Mouse (Mus musculus) leukemia stem cell, adult 10-12 weeks (primary cell): ENCODE measurements around the gene Pwp2. TPM values are rescaled to one million over a fixed set of nuclear protein-coding genes. Genes with fewer than 3 reads are reported as not detected.

Experiments
- polyA plus RNA-seq: library from polyadenylated mRNA; stranded (reverse); fragments of >175 nt; gene quantifications from 2 replicates; pipeline ENCODE4 v1.2.3, GENCODE M21; 2012; ENCODE audit warnings: low replicate concordance

The Pwp2 gene
- polyA plus RNA-seq: 7.0 and 12.9 TPM in 2 replicates

DNA sequence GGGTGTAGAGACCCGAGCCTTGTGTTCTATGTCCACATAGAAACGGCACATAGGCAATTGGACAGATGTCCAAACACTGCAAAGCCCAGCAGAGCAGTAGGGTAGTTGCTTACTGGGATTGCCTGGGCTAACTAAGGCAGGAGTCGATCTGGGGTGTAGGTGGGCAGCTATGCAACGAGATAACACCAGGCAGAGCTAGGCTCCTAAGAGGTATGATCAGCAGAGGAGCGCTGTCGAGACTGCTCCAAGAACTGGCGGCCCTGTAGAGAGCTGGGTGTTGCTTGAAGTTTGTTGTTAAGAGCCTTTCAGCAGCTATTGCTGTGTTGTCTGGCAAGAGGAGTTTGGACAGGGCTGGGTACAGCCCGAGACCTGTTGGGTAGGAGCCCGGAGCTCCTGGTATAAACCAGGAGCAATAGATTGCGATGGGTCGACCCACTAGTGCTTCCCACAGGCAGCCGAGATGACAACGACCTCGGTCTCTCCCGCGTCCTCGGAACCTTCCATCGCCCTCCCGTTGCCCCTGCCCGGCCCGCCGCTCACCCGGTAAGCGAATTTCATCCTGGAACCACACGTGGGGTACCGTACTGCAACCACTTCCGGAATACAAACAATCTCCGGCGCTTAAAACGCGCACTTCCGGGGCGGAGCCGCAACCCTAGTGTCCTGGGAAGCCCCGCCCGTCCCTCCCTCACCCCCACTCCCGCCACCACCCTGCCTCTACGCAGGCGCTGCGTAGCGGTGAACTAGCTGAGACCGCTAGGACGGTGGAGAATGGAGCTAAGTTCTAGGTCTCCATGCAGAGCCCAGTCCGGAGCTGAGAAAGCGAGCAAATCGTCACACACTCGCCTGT, at the start of gene Pwp2:
Gene Pwp2 (minus strand): TSS at position 619 of the 850 bp plus-strand sequence.

DNA sequence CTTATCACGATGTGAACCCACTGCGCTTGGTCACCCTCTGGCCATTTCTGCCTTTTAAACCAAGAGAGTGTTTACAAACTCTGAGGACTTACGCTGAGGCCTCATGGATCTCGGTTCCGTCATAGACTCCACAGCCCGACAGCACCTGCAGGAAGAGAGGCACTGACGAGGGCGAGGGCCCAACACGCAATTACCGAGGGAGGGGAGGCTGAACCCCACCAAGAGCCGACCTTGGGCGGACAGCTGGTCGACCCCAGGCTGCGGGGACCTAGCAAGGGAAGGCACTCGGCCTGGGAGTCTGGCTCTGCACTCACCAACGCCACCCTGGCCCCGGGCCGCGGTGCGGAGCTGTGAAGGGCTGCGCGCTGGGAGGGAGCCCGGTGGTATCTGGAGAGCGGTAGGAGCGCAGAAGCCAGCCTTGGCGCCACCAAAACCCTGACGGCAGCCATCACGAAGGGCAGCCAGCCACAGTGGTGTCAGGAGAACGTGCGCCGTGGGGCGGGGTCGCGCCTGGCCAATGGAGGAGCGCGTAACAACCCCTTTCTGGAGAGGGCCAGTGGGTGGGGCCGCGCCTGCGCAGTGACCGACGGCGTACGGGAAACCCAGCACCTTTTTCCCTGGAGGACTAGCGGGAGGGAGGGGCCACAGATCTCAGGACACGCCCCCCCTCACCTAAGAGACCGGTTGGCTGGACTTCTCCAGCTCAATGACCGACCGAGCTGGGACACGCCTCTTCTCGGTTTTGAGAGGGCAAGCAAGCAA, 15.5 kb downstream of the Pwp2 start, which contains the start of gene D10Jhu81e:
Gene D10Jhu81e (minus strand): TSS at position 502 of the 762 bp plus-strand sequence.

Other genes starting within 250 kb of the Pwp2 start
- gene Trpm2, start 214.6 kb downstream of the Pwp2 start, polyA plus RNA-seq: 2.6 and 5.5 TPM in 2 replicates
- 16.9 and 22.6 TPM in 2 replicates for gene 1810043G02Rik, start 206.6 kb downstream of the Pwp2 start, polyA plus RNA-seq
- gene Pfkl, start 175.1 kb downstream of the Pwp2 start, polyA plus RNA-seq: 84.1 and 114 TPM in 2 replicates
- gene Dnmt3l, start 143.2 kb downstream of the Pwp2 start, polyA plus RNA-seq: 0.14 TPM in 1 of 2 replicates, not detected in the other
- 1.5 and 1.6 TPM in 2 replicates for gene Aire, start 141.5 kb downstream of the Pwp2 start, polyA plus RNA-seq
- 2.5 and 30.0 TPM in 2 replicates for gene Icosl, start 115.8 kb downstream of the Pwp2 start, polyA plus RNA-seq
- 50.2 and 67.1 TPM in 2 replicates for gene D10Jhu81e, start 15.4 kb downstream of the Pwp2 start, polyA plus RNA-seq
- gene Trappc10, start 59.5 kb upstream of the Pwp2 start, polyA plus RNA-seq: 91.7 and 130 TPM in 2 replicates
- 107 and 141 TPM in 2 replicates for gene Agpat3, start 167.3 kb upstream of the Pwp2 start, polyA plus RNA-seq
- gene Rrp1, start 227.9 kb upstream of the Pwp2 start, polyA plus RNA-seq: 140 and 152 TPM in 2 replicates
- 0.45 and 20.9 TPM in 2 replicates for gene Cstb, start 240.5 kb upstream of the Pwp2 start, polyA plus RNA-seq